Mouse (Mus musculus) ES-Bruce4 (cell line): Measurements from ENCODE around the gene Ndufa13.

Experiments
- CTCF ChIP-seq: IDR thresholded peaks from one replicate; pipeline ENCODE4 v1.8.1; 2011; ENCODE audit warnings: low read depth, low read length
- EP300 ChIP-seq: IDR thresholded peaks from 2 replicates; pipeline ENCODE4 v1.6.1; 2011; ENCODE audit warnings: low read depth, low read length; ENCODE audit not compliant: insufficient read depth
- POLR2A ChIP-seq: IDR thresholded peaks from one replicate; pipeline ENCODE4 v1.8.1; 2011; ENCODE audit warnings: low read length; ENCODE audit not compliant: insufficient read depth

DNA sequence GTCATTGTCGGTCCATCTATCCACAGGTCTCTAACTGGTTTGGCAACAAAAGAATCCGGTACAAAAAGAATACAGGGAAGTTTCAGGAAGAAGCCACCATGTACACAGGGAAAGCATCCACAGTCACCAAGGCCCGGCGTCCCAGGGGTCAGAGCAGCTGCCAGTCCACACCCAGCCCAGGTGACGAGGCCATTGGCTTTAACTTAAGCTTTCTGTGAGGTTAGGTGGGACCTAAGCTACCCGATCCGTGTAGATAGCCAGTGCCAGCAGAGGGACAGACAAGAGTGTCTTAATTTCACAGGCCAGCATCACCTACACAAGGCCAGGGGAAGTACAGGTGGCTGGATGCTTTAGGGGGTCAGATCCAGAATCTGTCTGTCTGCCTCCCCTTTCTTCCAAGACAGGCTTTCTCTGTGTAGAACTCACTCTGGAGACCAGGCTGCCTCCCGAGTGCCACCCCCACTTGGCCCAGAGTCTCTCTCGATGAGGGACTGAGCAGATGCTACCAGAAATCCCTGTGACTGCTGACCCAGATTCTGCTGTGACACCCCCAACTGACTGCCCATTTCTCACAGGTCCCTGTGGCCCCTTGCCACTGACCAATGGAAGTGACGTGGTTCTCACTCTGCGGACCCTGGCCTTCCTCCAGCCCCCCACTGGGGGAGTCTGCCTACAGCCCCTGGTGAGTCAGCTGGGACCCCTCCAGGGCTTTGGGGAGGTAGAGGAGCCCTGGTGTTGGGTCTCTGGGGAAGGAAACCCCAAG is 32.2 kb downstream of the Ndufa13 start:
- TF ChIP-seq CTCF (no peak), EP300 (no peak), POLR2A (no peak)
